Mouse (Mus musculus): ENCODE measurements at regions not wholly inside any gene's neighbourhood (a gene's known extent, or its start where the extent isn't known, plus 50 kb on each side); places are given as distances from the start of the nearest gene placed in this dataset.

DNA sequence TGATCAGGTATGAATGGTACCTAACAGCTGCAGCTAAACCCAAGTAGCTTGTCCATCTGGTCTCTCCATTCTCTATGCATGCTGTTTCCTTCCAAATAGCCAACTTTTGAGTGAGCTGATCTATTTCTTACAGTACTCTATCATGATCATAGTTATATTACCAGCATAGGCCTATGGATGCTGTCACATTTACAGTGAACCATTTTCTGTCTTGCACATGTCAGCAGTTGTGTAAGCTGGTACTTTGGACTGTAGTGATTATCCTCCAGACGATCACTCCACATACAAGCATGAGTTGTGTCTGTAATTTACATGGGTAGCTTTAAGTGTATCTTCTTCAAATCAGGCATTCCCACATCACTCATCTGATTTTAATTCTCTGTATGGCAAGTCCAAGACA lies 158.2 kb upstream of the Mctp2 start:
- no peak overlapping the region for H3K4me3 ChIP-seq (ENCODE audit: insufficient read depth, low read length)
- TF ChIP-seq CTCF (IDR thresholded peaks at IDR 0.05; ENCODE audit: low read depth, low read length) (no peak), POLR2A (IDR thresholded peaks at IDR 0.05; ENCODE audit: borderline replicate concordance, low read depth, low read length) (no peak)
- H3K4me1 ChIP-seq (ENCODE audit: control insufficient read depth, insufficient read depth, low read length) = no peaks in the 10 kb centered on the region

DNA sequence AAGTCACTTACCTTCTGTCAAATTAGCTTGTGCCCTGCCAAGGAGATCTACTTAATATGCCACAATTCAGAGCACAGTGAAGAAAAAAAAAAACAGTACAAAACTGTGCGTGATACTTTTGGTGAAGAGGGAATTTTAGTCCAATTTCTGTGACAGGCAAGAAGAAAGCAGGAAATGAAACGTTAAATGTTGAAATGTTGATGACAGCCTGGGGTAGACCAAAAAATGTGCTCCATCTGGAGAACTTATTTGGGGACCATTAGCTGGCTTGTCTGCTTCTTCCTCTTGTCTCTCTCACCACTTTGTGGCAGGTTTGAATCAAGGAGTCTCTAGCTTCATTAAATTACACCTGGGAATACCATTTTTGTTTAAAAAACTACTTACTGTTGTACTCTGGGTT lies 163.3 kb upstream of the Mctp2 start:
- H3K27ac ChIP-seq (ENCODE audit: insufficient read depth, low read depth, low read length) = no peak overlapping the region
- no peak for TF ChIP-seq POLR2A (IDR thresholded peaks at IDR 0.05; ENCODE audit: borderline replicate concordance, low read depth, low read length)
- TF ChIP-seq CTCF (IDR thresholded peaks at IDR 0.05; ENCODE audit: low read depth, low read length) = no peak
- no peaks in the 10 kb centered on the region for H3K4me1 ChIP-seq (ENCODE audit: control insufficient read depth, insufficient read depth, low read length)
- no peak overlapping the region for H3K4me3 ChIP-seq (ENCODE audit: insufficient read depth, low read length)

More for the DNA sequence above, 158.2 kb upstream of the Mctp2 start:
- no peak overlapping the region for H3K27ac ChIP-seq (ENCODE audit: insufficient read depth, low read depth, low read length)

DNA sequence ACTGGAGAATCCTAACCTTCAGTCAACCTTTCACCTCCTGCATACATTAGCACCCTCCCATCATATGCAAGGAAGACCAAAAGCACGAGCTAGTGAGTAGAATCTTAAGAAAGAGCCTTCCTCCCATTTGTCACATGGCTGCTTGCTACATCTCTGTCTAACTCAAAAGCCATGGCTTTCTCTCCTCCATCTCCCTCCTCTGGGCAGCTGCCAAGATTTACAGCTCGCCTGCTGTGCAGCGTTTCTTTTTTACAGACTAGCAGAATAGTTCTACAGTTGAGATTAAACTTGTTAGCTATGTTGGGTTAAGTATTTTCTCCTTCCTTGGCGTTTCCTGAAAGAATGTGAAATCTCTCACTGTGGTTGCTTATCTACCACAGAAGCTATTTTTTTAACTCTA lies 168.3 kb upstream of the Mctp2 start:
- no peak overlapping the region for H3K27ac ChIP-seq (ENCODE audit: insufficient read depth, low read depth, low read length)
- no peak for TF ChIP-seq CTCF (IDR thresholded peaks at IDR 0.05; ENCODE audit: low read depth, low read length)
- no peak for TF ChIP-seq POLR2A (IDR thresholded peaks at IDR 0.05; ENCODE audit: borderline replicate concordance, low read depth, low read length)
- no peak overlapping the region for H3K4me3 ChIP-seq (ENCODE audit: insufficient read depth, low read length)
- no peaks in the 10 kb centered on the region for H3K4me1 ChIP-seq (ENCODE audit: control insufficient read depth, insufficient read depth, low read length)

DNA sequence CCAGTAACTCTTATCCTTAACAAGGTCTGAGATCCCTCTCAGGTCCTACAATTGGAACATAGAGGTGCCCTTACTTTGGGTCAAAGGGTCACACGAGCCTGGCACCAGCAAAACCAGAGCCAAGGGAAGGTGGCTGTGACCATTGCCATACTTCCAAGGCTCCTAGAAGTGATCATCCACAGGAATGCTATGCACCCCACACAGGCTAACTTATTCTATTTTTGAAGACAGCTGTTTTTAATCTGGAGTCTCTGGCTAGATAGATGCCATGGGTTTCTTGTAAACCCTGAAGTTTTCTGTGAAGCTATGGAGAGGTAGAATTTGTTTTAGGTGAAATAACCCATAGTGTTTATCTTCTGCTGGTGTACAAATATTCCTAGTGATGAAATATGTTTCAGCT lies 172.5 kb upstream of the Mctp2 start:
- Histone ChIP-seq H3K4me1 (ENCODE audit: control insufficient read depth, insufficient read depth, low read length) (no peaks in the 10 kb centered on the region), H3K4me3 (ENCODE audit: insufficient read depth, low read length) (no peak overlapping the region), H3K27ac (ENCODE audit: insufficient read depth, low read depth, low read length) (no peak overlapping the region)
- TF ChIP-seq POLR2A (IDR thresholded peaks at IDR 0.05; ENCODE audit: borderline replicate concordance, low read depth, low read length) = no peak
- no peak for TF ChIP-seq CTCF (IDR thresholded peaks at IDR 0.05; ENCODE audit: low read depth, low read length)

DNA sequence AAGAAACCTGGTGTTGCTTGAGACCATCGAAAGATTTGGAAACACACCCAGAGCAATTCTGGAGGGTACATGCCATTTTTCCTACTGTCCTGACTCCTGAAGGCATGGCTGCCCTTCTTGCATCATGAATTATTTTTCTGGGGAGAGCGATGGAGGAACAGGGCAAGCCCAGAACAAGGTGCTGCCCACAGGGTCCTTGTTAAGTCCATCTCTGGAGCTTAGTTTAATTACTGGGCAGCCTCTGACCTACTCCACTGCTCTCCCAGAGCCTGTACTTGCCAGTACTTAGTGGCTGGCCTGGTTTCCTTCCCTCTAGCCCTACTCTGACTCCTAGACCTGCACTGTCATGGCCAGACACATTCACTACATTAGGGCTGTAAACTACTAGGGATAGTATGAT lies 174.9 kb upstream of the Mctp2 start:
- Histone ChIP-seq H3K27ac (ENCODE audit: insufficient read depth, low read depth, low read length) (no peak overlapping the region), H3K4me1 (ENCODE audit: control insufficient read depth, insufficient read depth, low read length) (no peaks in the 10 kb centered on the region), H3K4me3 (ENCODE audit: insufficient read depth, low read length) (no peak overlapping the region)
- TF ChIP-seq CTCF (IDR thresholded peaks at IDR 0.05; ENCODE audit: low read depth, low read length) (no peak), POLR2A (IDR thresholded peaks at IDR 0.05; ENCODE audit: borderline replicate concordance, low read depth, low read length) (no peak)

DNA sequence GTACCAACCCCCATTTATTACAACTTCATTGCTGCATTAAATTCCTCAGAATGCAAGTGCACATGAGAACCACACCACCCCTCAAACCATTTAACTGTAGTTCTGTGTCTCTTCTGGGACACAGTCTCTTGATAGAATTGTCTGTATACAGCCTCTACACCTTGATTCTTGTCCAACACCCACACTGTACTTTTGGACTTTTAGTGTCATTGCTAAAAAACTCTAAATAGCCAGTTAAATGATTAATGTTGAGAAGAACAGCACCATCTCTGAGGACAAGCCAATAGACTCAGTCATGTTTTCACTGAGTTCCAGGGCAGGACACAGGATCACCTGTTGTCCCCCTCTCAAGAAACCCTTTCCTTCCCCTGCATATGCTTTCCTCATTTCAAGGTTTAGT lies 183.8 kb upstream of the Mctp2 start:
- no peak overlapping the region for H3K4me3 ChIP-seq (ENCODE audit: insufficient read depth, low read length)
- no peaks in the 10 kb centered on the region for H3K4me1 ChIP-seq (ENCODE audit: control insufficient read depth, insufficient read depth, low read length)
- H3K27ac ChIP-seq (ENCODE audit: insufficient read depth, low read depth, low read length) = no peak overlapping the region
- TF ChIP-seq CTCF (IDR thresholded peaks at IDR 0.05; ENCODE audit: low read depth, low read length) (no peak), POLR2A (IDR thresholded peaks at IDR 0.05; ENCODE audit: borderline replicate concordance, low read depth, low read length) (no peak)

DNA sequence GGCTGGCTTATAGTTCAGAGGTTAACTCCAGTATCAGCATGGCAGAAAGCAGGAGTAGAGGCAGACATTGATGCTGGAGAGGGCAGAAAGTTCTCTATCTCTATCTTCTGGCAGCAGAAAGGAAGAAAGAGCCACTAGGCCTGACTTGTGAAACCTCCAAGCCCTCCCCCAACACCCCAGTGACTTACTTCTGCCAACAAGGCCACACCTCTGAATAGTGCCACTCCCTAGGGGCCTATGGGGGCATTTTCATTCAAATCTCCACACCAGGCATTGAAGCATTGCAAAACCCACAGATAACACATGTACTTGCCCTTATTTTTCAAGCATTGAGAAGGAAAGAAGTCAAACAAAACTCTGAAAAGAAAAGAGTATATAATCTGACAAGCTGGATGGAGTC lies 186.9 kb upstream of the Mctp2 start:
- no peaks in the 10 kb centered on the region for H3K4me1 ChIP-seq (ENCODE audit: control insufficient read depth, insufficient read depth, low read length)
- H3K4me3 ChIP-seq (ENCODE audit: insufficient read depth, low read length) = no peak overlapping the region
- H3K27ac ChIP-seq (ENCODE audit: insufficient read depth, low read depth, low read length) = no peak overlapping the region
- no peak for TF ChIP-seq CTCF (IDR thresholded peaks at IDR 0.05; ENCODE audit: low read depth, low read length)
- no peak for TF ChIP-seq POLR2A (IDR thresholded peaks at IDR 0.05; ENCODE audit: borderline replicate concordance, low read depth, low read length)

DNA sequence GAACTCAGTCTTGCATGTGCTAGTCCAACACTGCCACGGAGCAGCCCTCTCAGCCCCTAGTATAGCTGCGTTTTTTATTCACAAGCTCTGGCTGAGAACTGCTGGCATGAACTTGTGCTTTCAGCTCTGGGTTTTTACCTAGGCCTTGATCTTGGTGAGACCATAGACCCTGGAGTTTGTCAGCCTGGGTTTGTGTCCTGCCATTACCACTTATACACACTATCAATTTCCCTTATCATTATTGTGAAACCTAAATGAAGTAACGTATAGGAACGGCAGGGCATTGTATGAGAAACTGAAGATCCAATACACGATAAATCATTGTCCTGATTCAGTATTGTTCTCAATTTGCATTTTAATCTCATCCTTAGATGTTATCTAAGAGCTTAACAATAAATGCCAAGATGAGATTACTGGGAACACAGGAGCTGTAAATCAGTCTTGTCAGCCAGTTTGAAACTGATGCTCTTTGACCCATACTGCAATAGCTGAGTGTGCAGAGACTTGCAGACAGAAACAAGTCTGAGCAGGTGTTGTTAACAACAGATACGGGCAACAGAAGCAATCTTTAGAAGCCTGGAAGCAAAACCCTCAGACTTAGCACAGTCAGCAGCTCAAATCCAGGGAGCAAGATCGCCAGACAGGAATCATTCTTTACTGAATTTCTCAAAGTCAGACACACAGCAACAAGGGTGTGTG lies 190.7 kb upstream of the Mctp2 start:
- no peak overlapping the region for H3K4me3 ChIP-seq (ENCODE audit: insufficient read depth, low read length)
- no peak overlapping the region for H3K27ac ChIP-seq (ENCODE audit: insufficient read depth, low read depth, low read length)
- no peaks in the 10 kb centered on the region for H3K4me1 ChIP-seq (ENCODE audit: control insufficient read depth, insufficient read depth, low read length)
- TF ChIP-seq CTCF (IDR thresholded peaks at IDR 0.05; ENCODE audit: low read depth, low read length) (no peak), POLR2A (IDR thresholded peaks at IDR 0.05; ENCODE audit: borderline replicate concordance, low read depth, low read length) (no peak)

DNA sequence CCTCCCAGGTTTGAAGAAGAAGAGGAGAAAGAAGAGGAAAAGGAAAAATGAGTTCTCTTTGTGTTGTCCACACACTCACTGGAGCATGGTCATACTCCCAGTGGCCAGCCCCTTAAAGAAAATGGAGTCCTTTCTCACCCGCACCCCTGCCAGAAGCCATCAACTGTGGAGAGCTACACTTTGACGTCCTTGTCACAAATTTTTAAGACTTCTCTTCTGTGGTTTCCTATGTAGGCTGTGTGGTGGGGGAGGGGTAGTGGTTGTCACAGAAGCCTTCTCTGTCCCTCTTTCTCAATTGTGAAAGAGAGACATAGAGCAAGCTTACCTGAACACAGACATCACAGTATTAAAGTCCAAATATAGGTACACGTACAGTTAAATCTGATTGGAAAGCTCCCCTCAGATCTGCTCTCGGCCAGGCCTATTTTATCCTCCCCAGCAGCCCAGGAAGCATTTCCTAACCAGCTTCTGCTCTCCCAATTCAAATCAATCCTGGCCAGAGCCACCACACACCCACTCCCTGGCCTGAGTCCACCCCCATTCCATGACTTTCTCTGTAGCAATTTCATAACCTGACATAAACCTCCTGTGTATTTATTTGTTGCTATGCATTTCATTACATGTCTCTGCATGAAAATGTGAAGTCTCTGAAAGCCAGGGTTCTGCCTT lies 192.3 kb upstream of the Mctp2 start:
- TF ChIP-seq CTCF (IDR thresholded peaks at IDR 0.05; ENCODE audit: low read depth, low read length) = no peak
- TF ChIP-seq POLR2A (IDR thresholded peaks at IDR 0.05; ENCODE audit: borderline replicate concordance, low read depth, low read length) = no peak
- H3K27ac ChIP-seq (ENCODE audit: insufficient read depth, low read depth, low read length) = no peak overlapping the region
- H3K4me1 ChIP-seq (ENCODE audit: control insufficient read depth, insufficient read depth, low read length) = no peaks in the 10 kb centered on the region
- H3K4me3 ChIP-seq (ENCODE audit: insufficient read depth, low read length) = no peak overlapping the region

DNA sequence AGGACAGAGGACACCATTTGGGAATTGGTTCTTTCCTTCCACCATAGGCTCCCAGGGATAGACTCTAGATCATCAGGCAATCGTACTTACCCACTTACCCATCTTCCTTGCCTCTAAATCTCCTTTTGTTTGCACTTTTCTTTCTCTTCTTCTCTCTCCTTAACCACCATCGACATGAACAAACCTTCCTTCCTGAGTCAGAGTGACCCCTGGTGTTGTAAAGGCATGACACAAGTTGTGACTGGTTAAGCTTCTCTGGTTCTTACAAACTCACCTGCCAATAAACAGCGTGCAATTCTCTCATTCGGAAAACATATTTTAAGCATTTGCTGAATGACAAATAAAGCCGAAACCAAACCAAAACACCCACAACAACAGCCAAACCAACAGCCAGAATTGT lies 193.4 kb upstream of the Mctp2 start:
- Histone ChIP-seq H3K4me3 (ENCODE audit: insufficient read depth, low read length) (no peak overlapping the region), H3K27ac (ENCODE audit: insufficient read depth, low read depth, low read length) (no peak overlapping the region), H3K4me1 (ENCODE audit: control insufficient read depth, insufficient read depth, low read length) (no peaks in the 10 kb centered on the region)
- no peak for TF ChIP-seq CTCF (IDR thresholded peaks at IDR 0.05; ENCODE audit: low read depth, low read length)
- no peak for TF ChIP-seq POLR2A (IDR thresholded peaks at IDR 0.05; ENCODE audit: borderline replicate concordance, low read depth, low read length)
